Mouse (Mus musculus) spleen, adult 18-20 months (tissue): ENCODE data around the gene Copa.

Source experiments
- DNase-seq, 2 experiments: peaks; one replicate each; pipeline ENCODE4 v3.0.0; 2022; ENCODE audit warnings: mixed read lengths in 2 of 2

Gene Copa

GRCm38 (mm10) chr1:172082101-172082898 is at the start of gene Copa, which contains the start of gene Ncstn:
Copa (plus strand) TSS chr1:172082529.
Ncstn (minus strand) TSS chr1:172082795.
- peak; percentile 80 to 86 for DNase-seq

GRCm38 (mm10) chr1:172046410-172046809 is 35.9 kb upstream of the Copa start:
- DNase-seq, result no peak

DNA sequence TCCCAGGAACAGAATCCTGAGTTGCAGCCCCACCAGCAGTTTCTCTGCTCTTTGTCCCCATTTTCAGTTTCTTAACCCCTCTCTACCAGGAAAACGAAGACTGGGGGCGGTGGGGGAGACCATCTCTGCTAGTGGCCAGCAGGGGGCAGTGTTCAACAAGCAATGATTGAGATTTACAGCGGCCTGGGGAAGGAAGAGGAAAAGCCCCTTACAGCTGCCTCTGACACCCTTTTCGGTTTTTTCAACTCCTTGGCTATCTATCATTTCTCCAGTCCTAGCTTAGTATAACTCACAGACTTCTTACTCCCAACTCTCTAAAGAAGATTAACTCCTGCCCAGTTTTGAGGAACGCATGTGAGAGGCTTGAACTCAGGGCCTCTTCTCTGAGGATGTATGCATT is 35.4 kb upstream of the Copa start:
- DNase-seq, result peak; percentile 24 to 63

DNA sequence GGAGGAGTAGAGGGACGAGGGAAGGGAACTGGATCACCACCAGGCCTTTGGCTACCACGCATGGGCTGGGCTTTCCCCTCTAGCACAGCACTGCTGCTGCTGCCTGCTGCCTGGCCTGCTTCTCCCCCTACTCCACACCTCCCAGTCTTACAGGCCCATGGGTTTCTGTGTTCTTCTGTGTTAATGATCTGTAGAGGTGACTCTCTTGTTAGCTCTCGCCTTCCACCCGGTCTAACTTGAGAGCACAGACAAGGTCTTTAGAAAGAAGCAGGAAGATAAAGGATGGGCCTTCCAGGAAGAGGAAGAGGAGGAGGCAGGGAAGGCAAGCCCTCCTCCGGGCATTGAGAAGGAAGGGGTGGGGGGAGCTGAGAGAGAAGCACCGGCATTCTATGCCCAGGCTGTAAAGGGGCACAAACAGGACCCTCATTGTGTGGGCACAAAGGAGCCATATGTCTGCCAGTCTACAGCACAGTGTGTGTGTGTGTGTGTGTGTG is 34.0 kb upstream of the Copa start:
- DNase-seq, result no peak

DNA sequence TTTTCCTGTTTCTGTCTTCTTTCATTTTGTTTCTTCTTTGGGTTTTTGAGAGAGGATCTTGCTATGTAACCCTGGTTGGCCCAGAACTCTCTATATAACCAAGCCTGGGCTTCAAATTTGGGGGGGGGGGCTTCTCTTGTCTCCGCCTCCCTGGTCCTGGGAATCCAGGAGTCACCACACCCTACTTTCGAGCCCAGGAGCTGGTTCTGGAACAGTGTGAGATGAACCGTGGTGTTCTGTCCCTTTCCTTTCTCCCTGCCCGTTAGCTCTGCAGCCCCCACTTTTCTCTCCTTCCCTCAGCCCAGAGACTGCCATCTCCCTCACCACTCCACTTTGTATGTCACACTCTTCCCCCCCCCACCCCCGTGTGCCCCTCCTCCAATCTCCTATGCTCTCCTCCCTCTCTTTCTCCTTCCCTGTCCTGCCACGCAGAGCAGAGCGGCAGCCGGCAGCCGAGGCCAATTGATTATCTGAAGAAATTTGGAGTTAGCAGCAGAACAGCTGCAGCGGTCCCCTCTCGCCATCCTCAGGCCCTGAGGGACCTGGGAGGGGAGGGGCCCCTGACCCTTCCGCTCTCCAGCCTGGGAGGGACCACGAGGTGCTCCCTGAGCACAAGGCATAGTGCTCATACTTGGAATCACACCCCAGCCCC is 33.1 kb upstream of the Copa start:
- DNase-seq, result no peak

DNA sequence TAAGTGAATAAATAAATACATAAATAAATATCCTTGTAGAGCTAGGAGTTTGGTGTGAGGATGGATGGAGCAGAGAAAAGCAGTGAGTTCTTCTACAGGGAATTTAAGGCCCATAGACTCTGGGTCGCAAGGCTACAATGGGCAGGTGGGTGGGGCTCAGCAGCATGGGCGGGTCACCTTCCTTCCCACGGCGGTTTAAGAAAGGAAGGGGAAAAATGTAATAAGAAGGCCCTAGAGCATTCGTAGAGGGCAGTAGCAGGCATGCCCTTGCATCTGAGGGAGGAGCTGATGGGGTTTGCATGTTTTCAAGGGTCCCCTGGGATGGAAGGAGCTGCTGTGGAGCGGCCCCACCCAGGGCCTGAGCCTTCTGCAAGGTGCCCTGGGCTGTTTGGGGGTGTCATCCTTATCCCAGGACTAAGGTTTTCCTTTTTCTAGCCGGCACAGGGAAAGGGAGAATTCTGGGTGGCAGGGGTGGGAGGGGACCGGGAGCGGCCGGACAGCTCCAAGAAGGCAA is 29.5 kb upstream of the Copa start:
- no peak for DNase-seq

DNA sequence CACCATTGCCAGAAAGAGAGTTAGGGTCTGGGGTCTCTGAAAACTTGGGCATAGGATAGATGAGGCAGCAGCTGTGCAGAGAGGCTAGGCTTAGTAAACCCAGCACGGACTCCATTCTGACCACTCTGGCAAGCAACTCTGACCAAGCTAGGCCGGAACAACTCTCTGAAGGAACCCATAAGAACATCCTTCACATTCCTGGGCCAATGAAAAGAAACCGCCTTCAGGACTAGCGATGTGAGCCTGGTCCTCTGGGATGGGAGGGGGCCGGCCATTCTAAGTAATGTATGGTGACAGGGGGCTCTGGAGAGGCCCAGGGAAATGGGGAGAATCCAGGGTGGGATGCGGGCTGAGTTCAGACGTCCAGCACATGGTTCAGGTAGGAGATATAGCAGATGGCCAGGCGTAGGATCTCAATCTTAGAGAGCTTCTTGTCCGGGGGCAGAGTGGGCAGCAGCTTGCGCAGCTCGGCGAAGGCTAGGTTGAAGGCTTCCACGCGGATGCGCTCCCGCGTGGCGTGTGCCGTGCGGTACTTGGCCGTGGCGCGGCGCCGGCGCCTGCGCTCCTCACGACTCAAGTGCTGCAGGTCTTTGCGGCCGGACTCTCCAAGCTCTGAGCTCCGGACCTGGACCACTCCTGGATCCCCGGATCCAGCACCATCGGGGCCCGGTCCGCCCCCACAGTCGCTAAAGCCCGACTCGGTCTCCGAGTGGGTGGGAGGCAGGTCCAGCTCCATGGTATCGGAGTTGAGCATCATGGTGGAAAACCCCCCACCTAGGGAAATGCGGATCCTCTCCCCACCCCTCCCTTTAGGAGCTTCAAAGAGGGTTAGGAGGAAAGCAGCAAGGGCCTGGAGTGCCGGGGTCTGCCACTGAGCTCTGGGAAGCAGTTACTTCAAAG is 28.5 kb upstream of the Copa start:
- no peak for DNase-seq

GRCm38 (mm10) chr1:172056251-172056650 is 26.1 kb upstream of the Copa start:
- no peak for DNase-seq

- no peak for DNase-seq
These were observed 24.8 kb upstream of the Copa start, which contains the start of gene Nhlh1 for GRCm38 (mm10) chr1:172057491-172057921. Nhlh1 (minus strand) TSS chr1:172057573.

DNA sequence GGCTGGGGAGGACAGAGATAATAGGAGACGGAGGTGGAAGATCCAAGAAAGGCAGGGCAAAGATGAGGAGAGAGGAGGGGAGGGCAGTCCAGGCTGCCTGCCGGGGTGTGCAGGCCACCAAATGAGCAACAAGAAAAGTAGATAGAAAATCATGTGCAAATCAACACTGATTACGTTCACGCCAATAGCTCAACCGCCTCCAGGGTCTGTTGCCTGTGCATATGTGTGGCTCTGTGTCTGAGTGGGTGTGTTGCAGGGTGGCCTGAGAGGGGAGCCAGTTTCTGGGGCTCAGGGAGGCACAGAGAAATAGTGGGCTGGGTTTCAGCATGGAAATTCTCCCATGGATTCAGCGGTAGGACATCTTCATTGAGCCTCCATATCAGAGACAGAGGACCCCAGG is 24.0 kb upstream of the Copa start:
- DNase-seq, result no peak

GRCm38 (mm10) chr1:172058874-172059273 is 23.5 kb upstream of the Copa start:
- DNase-seq, result no peak

DNA sequence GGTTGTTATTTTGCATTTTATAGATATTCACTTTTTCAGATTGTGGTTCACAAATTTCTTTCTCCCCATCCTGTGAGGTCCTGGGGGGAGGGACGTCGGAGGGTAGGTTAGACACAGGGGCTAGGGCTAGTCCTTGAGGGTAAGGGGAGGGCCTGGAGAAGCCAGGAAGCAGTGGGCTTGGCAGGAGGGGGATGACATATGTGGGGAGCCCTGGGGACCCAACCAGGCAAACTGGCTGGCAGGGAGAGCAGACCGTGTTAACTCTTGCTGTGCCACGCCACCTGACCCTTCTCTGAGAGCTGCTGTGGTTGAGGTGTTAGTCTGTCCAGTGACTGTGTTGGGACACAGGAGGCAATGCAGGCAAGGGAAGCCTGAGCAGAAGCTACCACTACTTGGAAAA is 21.7 kb upstream of the Copa start:
- no peak for DNase-seq

GRCm38 (mm10) chr1:172061217-172061616 is 21.1 kb upstream of the Copa start:
- no peak for DNase-seq

DNA sequence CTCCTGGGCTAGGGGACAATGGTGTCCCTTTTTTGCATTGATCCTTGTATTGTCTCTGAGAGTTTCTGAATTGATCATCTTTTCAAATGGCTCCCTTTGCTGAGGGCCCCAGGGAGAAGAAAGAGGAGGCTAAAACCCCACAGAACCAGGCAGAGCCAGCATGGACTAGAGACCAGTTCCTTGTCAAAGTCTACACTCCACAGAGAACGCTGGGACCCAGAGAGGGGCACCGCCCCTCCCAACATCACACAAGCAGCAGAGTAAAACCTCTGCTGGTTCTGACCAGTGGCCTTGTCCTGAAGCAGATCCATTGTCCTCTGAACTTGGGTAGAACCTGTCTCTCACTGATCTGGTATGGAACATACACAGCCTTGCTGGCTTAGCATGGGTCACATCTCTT is 20.2 kb upstream of the Copa start:
- no peak for DNase-seq

DNA sequence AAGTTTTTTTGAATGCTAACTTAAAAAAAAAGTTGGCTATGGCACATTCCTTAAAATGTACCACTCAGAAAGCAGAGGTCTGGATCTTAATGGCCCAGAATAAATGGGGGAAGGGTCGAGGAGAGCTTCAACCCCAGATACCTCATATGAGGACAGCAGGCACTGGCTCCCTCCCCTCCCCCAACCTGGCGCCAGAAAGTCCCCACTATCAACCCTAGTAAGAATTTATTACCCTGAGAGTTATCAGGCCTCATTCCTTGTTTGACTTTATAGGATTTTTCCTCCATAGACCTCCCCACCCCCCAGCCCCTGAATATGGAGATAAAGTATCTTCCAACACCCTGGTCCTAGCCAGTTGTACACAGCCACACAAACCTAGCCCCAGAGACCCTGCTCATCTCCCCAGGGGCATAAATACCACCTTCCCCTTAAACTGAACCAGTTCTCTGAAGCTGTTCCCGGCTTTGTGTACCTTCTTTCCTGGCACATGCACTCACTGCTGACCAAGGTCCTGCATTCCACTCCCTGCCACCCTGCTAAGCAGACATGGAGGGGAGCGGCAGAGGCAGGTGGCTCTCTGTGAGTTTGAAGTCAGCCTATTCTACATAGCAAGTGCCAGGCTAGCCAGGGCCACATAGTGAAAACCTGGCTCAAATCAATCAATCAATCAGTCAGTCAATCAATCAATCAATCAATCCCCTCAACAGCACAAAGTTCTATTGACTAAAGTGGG is 18.9 kb upstream of the Copa start:
- DNase-seq, result no peak

- no peak for DNase-seq
These were observed 17.7 kb upstream of the Copa start for GRCm38 (mm10) chr1:172064613-172065141.

DNA sequence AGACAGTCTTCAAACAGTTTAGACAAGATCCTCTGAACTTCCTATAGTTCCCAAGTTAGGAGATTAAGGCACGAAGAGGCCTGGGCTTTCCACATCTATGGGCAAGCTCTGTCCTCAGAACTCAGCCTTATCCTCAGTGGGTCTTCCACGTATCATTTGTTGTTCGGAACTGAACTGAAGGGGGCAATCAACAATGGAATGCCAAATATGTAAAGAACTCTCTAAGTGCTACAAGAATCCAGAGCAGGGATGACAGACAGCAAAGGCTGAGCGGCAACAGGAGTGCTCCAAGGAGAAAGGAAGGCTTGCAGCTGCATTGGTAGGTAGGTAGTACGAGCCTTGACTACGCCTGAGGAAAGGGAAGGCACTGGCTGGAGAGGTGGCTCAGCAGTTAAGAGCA is 12.1 kb upstream of the Copa start:
- DNase-seq, result no peak

GRCm38 (mm10) chr1:172071556-172071955 is 10.8 kb upstream of the Copa start:
- DNase-seq, result no peak

DNA sequence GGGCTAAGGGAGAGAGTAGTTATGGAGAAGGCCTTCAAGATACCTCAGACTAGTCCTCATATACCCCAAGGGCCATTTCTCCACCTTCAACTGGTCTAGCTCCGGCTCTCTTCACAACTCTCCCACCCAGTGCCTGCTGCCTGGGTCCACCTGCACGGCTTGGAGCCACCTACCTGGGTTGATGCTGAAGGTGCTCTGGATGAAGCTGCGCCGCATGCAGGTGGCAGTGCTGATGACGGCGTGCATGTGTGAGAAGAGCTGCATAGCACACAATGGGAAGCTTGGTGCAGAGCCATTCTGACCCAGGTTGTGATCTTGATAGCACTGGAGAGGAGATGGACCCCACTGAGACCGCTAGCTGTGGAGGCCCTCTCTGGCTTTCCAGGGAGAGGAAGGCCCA is 9.7 kb upstream of the Copa start:
- DNase-seq, result no peak

GRCm38 (mm10) chr1:172077981-172078380 is 4.3 kb upstream of the Copa start:
- no peak for DNase-seq

GRCm38 (mm10) chr1:172082899-172083445 is 643 bp downstream of the Copa start:
- DNase-seq, result no peak
